Mouse (Mus musculus): Measurements from ENCODE around the gene Sema3b. TPM values are rescaled to one million over a fixed set of nuclear protein-coding genes. Genes with fewer than 3 reads are reported as not detected.
A peak's percentile ranks its signal among the peaks of the same experiment; 100 is the strongest.

The Sema3b gene
- polyA plus RNA-seq, 2 experiments: 0.22 to 0.33 TPM

GRCm38 (mm10) chr9:107593101-107593976, 15.7 kb downstream of the Sema3b start:
- no peak overlapping the region for H3K4me2 ChIP-seq (ENCODE audit: low read depth)
- H3K4me1 ChIP-seq (replicated peaks; ENCODE audit: control insufficient read depth in 2 of 2, insufficient read depth in 2 of 2, low read length in 1 of 2): peaks cover 13 to 18% of the 10 kb centered on the region in 2 experiments; a peak in 3 of 4 replicates
- H3K27ac ChIP-seq: no peak overlapping the region
- no peak for ATAC-seq (ENCODE audit: insufficient read depth)
- TF ChIP-seq EP300 (IDR thresholded peaks at IDR 0.05; ENCODE audit: low read depth): no peak
- TF ChIP-seq CTCF (IDR thresholded peaks at IDR 0.05; ENCODE audit: low read depth): no peak
- H3K4me3 ChIP-seq (ENCODE audit: insufficient read depth in 1 of 2, low read depth in 2 of 2, low read length in 2 of 2): no peak overlapping the region
- H3K36me3 ChIP-seq (replicated peaks; ENCODE audit: control insufficient read depth, insufficient read depth, low read depth): peaks cover 62% of the 10 kb centered on the region
- no peak overlapping the region for H3K9ac ChIP-seq (replicated peaks)
- DNase-seq (ENCODE audit: low read depth in 3 of 3, low spot score in 3 of 3): no peak
- no peaks in the 10 kb centered on the region; the same call in 1 of the 2 replicates for H3K27me3 ChIP-seq (ENCODE audit: control insufficient read depth, insufficient read depth, low read length)
- H3K9me3 ChIP-seq (ENCODE audit: control insufficient read depth, low read length): no peaks in the 10 kb centered on the region
- 88% methylated on average over 11 of the region's 11 CpGs for WGBS (ENCODE audit: insufficient replicate concordance)

GRCm38 (mm10) chr9:107590773-107591060, 18.3 kb downstream of the Sema3b start:
- H3K4me2 ChIP-seq (ENCODE audit: low read depth): peak overlapping the region; percentile 97
- WGBS (ENCODE audit: insufficient replicate concordance): 88% methylated on average over 6 of the region's 6 CpGs
- H3K9me3 ChIP-seq (ENCODE audit: control insufficient read depth, low read length): no peaks in the 10 kb centered on the region
- H3K27ac ChIP-seq: peak overlapping the region; percentile 97
- peak overlapping the region; percentile 90; the same call in 1 of the 2 replicates for H3K9ac ChIP-seq (replicated peaks)
- DNase-seq (ENCODE audit: low read depth in 3 of 3, low spot score in 3 of 3): no peak
- H3K4me3 ChIP-seq (ENCODE audit: insufficient read depth in 1 of 2, low read depth in 2 of 2, low read length in 2 of 2): peak overlapping the region; percentile 83 to 98; a peak in 3 of 4 replicates
- TF ChIP-seq CTCF (IDR thresholded peaks at IDR 0.05; ENCODE audit: low read depth): no peak
- no peak for TF ChIP-seq EP300 (IDR thresholded peaks at IDR 0.05; ENCODE audit: low read depth)
- H3K36me3 ChIP-seq (replicated peaks; ENCODE audit: control insufficient read depth, insufficient read depth, low read depth): peaks cover 62% of the 10 kb centered on the region
- H3K4me1 ChIP-seq (replicated peaks; ENCODE audit: control insufficient read depth in 2 of 2, insufficient read depth in 2 of 2, low read length in 1 of 2): peaks cover 24 to 28% of the 10 kb centered on the region in 2 experiments
- no peaks in the 10 kb centered on the region for H3K27me3 ChIP-seq (ENCODE audit: control insufficient read depth, insufficient read depth, low read length)
- no peak for ATAC-seq (ENCODE audit: insufficient read depth)

GRCm38 (mm10) chr9:107590058-107590772, 18.8 kb downstream of the Sema3b start:
- Histone ChIP-seq H3K9ac (replicated peaks) (peak overlapping the region; percentile 90), H3K9me3 (ENCODE audit: control insufficient read depth, low read length) (no peaks in the 10 kb centered on the region), H3K4me1 (replicated peaks; ENCODE audit: control insufficient read depth in 2 of 2, insufficient read depth in 2 of 2, low read length in 1 of 2) (peaks cover 24 to 28% of the 10 kb centered on the region in 2 experiments), H3K4me2 (ENCODE audit: low read depth) (peak overlapping the region; percentile 97), H3K4me3 (ENCODE audit: insufficient read depth in 1 of 2, low read depth in 2 of 2, low read length in 2 of 2) (peak overlapping the region; percentile 83 to 98), H3K36me3 (replicated peaks; ENCODE audit: control insufficient read depth, insufficient read depth, low read depth) (peaks cover 62% of the 10 kb centered on the region), H3K27ac (peak overlapping the region; percentile 97), H3K27me3 (ENCODE audit: control insufficient read depth, insufficient read depth, low read length) (no peaks in the 10 kb centered on the region)
- WGBS (ENCODE audit: insufficient replicate concordance): 59% methylated on average over 25 of the region's 25 CpGs
- ATAC-seq (ENCODE audit: insufficient read depth): peak; percentile 6; the same call in 1 of the 2 replicates
- DNase-seq (ENCODE audit: low read depth in 3 of 3, low spot score in 3 of 3): peak in 2 of 3 experiments; percentile 63 to 68
- TF ChIP-seq CTCF (IDR thresholded peaks at IDR 0.05; ENCODE audit: low read depth): peak; percentile 63
- no peak for TF ChIP-seq EP300 (IDR thresholded peaks at IDR 0.05; ENCODE audit: low read depth)

GRCm38 (mm10) chr9:107587833-107588639, 21.0 kb downstream of the Sema3b start:
- H3K27me3 ChIP-seq (ENCODE audit: control insufficient read depth, insufficient read depth, low read length): no peaks in the 10 kb centered on the region
- peak overlapping the region; percentile 97 for H3K4me2 ChIP-seq (ENCODE audit: low read depth)
- no peak for TF ChIP-seq CTCF (IDR thresholded peaks at IDR 0.05; ENCODE audit: low read depth)
- TF ChIP-seq EP300 (IDR thresholded peaks at IDR 0.05; ENCODE audit: low read depth): peak; percentile 72
- DNase-seq (ENCODE audit: low read depth in 3 of 3, low spot score in 3 of 3): peak; percentile 73 to 79 (median 77)
- H3K27ac ChIP-seq: peak overlapping the region; percentile 97
- H3K4me1 ChIP-seq (replicated peaks; ENCODE audit: control insufficient read depth in 2 of 2, insufficient read depth in 2 of 2, low read length in 1 of 2): peaks cover 24 to 28% of the 10 kb centered on the region in 2 experiments
- peak overlapping the region; percentile 90 for H3K9ac ChIP-seq (replicated peaks)
- peak overlapping the region; percentile 83 to 98 for H3K4me3 ChIP-seq (ENCODE audit: insufficient read depth in 1 of 2, low read depth in 2 of 2, low read length in 2 of 2)
- WGBS (ENCODE audit: insufficient replicate concordance): under 1% methylated on average over 33 of the region's 33 CpGs
- ATAC-seq (ENCODE audit: insufficient read depth): peak; percentile 21
- H3K9me3 ChIP-seq (ENCODE audit: control insufficient read depth, low read length): no peaks in the 10 kb centered on the region
- peaks cover 44% of the 10 kb centered on the region for H3K36me3 ChIP-seq (replicated peaks; ENCODE audit: control insufficient read depth, insufficient read depth, low read depth)

Measured in liver, embryonic 14.5 days (tissue).